Mouse (Mus musculus) embryonic facial prominence, embryonic 12.5 days (tissue): ENCODE measurements around the gene Hcn3. TPM values are rescaled to one million over a fixed set of nuclear protein-coding genes. Genes with fewer than 3 reads are reported as not detected.

ENCODE experiments used
- ATAC-seq: fragments of 200-750 bp; cut with Nextera tagmentation; 2 replicates; pipeline ENCODE4 v1.8.0; 2017; ENCODE audit not compliant: insufficient number of reproducible peaks, insufficient read depth, low FRiP score, low TSS enrichment
- H3K27ac ChIP-seq: fragments of 300-500 bp; sonication (generic); 2 replicates; pipeline ENCODE4 v1.5.1; 2016; ENCODE audit warnings: mild to moderate bottlenecking
- H3K27me3 ChIP-seq: fragments of 300-500 bp; sonication (generic); 2 replicates; pipeline ENCODE4 v1.6.1; 2016; ENCODE audit warnings: mild to moderate bottlenecking, moderate library complexity
- H3K36me3 ChIP-seq: fragments of 300-500 bp; sonication (generic); 2 replicates; pipeline ENCODE4 v1.6.1; 2016; ENCODE audit warnings: mild to moderate bottlenecking
- H3K4me1 ChIP-seq: fragments of 300-500 bp; sonication (generic); 2 replicates; pipeline ENCODE4 v1.6.1; 2016
- H3K4me2 ChIP-seq: fragments of 300-500 bp; sonication (generic); replicated peaks from 2 replicates; pipeline ENCODE4 v1.6.1; 2016; ENCODE audit warnings: mild to moderate bottlenecking, moderate library complexity
- H3K4me3 ChIP-seq: fragments of 300-500 bp; sonication (generic); 2 replicates; pipeline ENCODE4 v1.5.1; 2016; ENCODE audit warnings: mild to moderate bottlenecking
- H3K9ac ChIP-seq: fragments of 300-500 bp; sonication (generic); 2 replicates; pipeline ENCODE4 v1.6.1; 2016; ENCODE audit warnings: mild to moderate bottlenecking, moderate library complexity
- H3K9me3 ChIP-seq: fragments of 300-500 bp; sonication (generic); 2 replicates; pipeline ENCODE4 v1.6.1; 2016; ENCODE audit warnings: mild to moderate bottlenecking, moderate library complexity
- WGBS: fragments of 180-500 bp; shearing (Covaris S2); methylation state at CpG from one replicate; pipeline ENCODE4 v1.1.7; 2016; 5-methylcytosine and 5-hydroxymethylcytosine counted together
- polyA plus RNA-seq: library from polyadenylated mRNA; unstranded; fragments of >200 nt; fragmentation: Nextera tagmentation; extraction: Ambion mirVana; gene quantifications from 2 replicates; pipeline ENCODE4 v1.2.1, GENCODE M21; 2016

Gene Hcn3
- polyA plus RNA-seq, 1 experiment from 2014 or later, result 3.9 TPM

DNA sequence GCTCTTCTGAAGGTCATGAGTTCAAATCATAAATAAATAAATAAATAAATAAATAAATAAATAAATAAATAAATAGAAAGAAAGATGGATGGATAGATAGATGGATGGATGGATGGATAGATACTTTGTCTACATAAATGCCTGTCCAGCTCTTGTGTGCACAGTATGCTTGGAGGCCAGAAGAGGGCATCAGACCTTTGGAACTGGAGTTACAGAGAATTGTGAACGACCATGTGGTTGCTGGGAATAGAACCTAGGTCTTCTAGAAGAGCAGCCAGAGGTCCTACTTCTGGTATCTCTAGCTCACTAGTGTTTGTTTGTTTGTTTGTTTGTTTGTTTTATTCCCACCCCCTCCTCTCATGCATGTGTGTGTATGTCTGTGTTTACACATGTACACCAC lies 33.4 kb upstream of the Hcn3 start:
- no peak for ATAC-seq
- no peaks in the 10 kb centered on the region for H3K9me3 ChIP-seq
- H3K27ac ChIP-seq, result no peak overlapping the region

DNA sequence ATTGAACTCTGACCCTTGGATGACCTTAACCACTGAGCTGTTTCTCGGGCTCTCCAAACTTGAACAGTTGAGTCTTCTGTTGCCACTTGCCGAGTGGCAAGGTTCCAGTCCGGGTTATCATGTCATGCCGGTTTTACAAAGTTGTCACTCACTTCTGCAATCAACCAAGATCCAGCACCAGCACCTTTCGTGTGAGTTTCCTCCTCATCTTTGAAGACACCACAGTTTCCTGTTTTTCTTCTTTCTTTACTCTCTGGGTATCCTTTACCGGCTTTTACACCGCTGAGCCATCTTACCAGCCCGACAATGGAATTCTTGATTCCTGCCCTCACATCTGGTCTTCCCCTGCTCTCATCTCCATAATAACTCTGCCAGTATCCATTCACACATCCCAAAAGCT lies 30.4 kb upstream of the Hcn3 start:
- Histone ChIP-seq H3K4me3 (no peak overlapping the region), H3K36me3 (peaks cover 21% of the 10 kb centered on the region), H3K9me3 (no peaks in the 10 kb centered on the region), H3K9ac (no peak overlapping the region), H3K27ac (no peak overlapping the region), H3K4me2 (no peak overlapping the region), H3K4me1 (peaks cover 6% of the 10 kb centered on the region), H3K27me3 (peaks cover 4% of the 10 kb centered on the region; the same call in 1 of the 2 replicates)
- no peak for ATAC-seq
- WGBS, result 83% methylated on average over 8 of the region's 8 CpGs

More for the DNA sequence above, 33.4 kb upstream of the Hcn3 start:
- Histone ChIP-seq H3K27me3 (no peaks in the 10 kb centered on the region), H3K4me3 (no peak overlapping the region), H3K4me1 (peaks cover 9% of the 10 kb centered on the region), H3K36me3 (peaks cover 8% of the 10 kb centered on the region), H3K4me2 (no peak overlapping the region), H3K9ac (no peak overlapping the region)
- WGBS, result 81% methylated on average over 1 of the region's 1 CpGs

DNA sequence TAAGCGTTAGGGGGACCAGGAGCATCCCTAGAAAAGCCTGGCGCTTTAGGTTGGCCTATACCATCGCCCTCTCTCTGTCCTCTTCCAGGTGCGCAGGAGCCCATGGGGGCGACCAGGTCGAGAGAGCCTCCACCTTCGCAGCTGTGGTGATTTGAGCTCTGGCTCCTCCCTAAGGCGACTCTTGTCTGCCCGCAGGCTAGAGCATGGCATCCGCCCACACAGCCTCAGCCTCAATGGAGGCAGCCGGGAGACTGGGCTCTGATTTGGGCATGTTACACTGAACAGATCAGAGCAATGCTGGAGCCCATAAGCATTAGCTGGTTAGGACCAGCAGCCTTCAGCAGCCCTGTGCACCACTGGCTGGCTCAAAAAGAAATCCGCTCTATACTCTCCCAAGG lies 28.5 kb upstream of the Hcn3 start:
- H3K4me3 ChIP-seq, result no peak overlapping the region
- H3K27me3 ChIP-seq, result peaks cover 4% of the 10 kb centered on the region; the same call in 1 of the 2 replicates
- H3K4me1 ChIP-seq, result peaks cover 24% of the 10 kb centered on the region
- no peaks in the 10 kb centered on the region for H3K9me3 ChIP-seq
- no peak overlapping the region for H3K9ac ChIP-seq
- H3K27ac ChIP-seq, result no peak overlapping the region
- WGBS, result 51% methylated on average over 12 of the region's 12 CpGs
- H3K36me3 ChIP-seq, result peaks cover 21% of the 10 kb centered on the region
- no peak for ATAC-seq
- H3K4me2 ChIP-seq, result no peak overlapping the region

DNA sequence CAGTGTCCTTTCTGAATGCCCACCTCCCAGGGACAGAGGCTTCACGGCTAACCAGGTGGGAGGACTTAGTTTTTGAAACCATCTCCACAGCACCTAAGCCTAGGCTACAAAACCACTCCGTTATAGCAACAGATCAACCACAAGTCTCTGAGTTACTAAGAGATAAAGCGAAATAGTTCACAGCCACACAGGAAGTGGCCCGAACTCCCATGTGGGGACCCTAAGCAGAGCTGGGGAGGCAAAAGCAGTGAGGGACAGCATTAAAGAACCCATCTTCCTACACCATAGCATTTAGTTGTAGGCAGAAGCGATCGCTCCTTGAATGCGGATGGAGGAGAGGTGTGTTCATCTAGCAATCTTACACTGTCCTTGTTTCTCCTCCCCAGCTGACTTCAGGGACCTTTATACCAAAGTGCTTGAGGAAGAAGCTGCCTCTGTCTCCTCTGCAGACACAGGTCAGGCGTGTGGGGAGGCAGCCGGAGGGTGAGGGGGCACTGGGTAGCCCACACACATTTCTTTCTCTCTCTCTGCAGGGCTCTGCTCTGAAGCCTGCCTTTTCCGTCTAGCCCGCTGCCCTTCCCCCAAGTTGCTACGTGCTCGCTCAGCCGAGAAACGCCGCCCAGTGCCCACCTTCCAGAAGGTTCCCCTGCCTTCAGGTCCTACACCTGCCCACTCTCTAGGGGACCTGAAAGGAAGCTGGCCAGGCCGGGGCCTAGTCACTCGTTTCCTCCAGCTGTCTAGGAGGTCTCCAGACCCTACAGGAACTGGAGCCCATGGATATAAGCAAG lies 27.9 kb upstream of the Hcn3 start:
- H3K27me3 ChIP-seq, result peaks cover 4% of the 10 kb centered on the region; the same call in 1 of the 2 replicates
- H3K9ac ChIP-seq, result no peak overlapping the region
- peaks cover 25% of the 10 kb centered on the region for H3K4me1 ChIP-seq
- 71% methylated on average over 18 of the region's 18 CpGs for WGBS
- no peaks in the 10 kb centered on the region for H3K9me3 ChIP-seq
- no peak overlapping the region for H3K27ac ChIP-seq
- no peak overlapping the region for H3K4me3 ChIP-seq
- no peak overlapping the region for H3K4me2 ChIP-seq
- peaks cover 21% of the 10 kb centered on the region for H3K36me3 ChIP-seq
- no peak for ATAC-seq

DNA sequence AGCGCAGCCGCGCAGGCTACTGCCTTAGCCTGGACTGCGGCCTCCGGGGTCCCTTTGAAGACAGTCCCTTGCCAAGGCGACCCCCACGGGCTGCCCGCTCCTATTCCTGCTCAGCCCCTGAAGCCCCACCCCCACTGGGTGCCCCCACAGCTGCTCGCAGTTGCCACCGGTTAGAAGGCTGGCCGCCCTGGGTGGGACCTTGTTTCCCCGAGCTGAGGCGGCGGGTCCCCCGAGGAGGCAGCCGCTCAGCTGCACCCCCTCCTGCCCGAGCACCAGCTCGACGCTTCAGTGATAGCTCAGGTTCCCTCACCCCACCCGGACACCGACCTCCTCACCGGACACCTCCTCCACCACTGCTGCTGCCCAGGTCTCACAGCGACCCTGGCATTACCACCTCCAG lies 27.2 kb upstream of the Hcn3 start:
- peaks cover 22% of the 10 kb centered on the region for H3K36me3 ChIP-seq
- H3K27ac ChIP-seq, result no peak overlapping the region
- whole genome bisulfite sequencing, result 35% methylated on average over 23 of the region's 23 CpGs
- H3K9me3 ChIP-seq, result no peaks in the 10 kb centered on the region
- no peak overlapping the region for H3K4me3 ChIP-seq
- no peak for ATAC-seq
- H3K27me3 ChIP-seq, result peaks cover 4% of the 10 kb centered on the region; the same call in 1 of the 2 replicates
- peaks cover 25% of the 10 kb centered on the region for H3K4me1 ChIP-seq
- H3K9ac ChIP-seq, result 0 out of 2 replicates have a peak overlapping the region, but pooled peaks have one; percentile 12
- H3K4me2 ChIP-seq, result no peak overlapping the region

DNA sequence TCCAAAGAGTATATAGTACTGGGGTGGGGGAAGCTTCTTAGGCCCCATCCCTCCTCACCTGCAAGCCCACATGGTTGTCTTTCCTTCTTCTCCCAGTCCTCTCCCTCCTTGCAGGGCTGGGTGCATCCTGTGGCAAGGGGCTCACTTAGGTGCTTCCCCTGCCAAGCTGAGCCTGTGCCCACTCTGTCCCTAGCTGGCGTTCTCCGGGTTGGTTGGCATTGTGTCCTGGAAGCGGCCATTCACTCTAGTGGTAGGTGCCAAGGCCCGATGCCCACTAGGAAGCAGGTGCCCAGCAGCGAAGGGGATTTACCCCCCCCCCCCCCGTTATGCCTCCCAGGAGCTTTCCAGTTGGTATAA lies 23.9 kb upstream of the Hcn3 start:
- H3K4me3 ChIP-seq, result peak overlapping the region; percentile 63
- H3K4me1 ChIP-seq, result peaks cover 26% of the 10 kb centered on the region
- peaks cover 52% of the 10 kb centered on the region for H3K36me3 ChIP-seq
- no peak for ATAC-seq
- H3K27me3 ChIP-seq, result peaks cover 4% of the 10 kb centered on the region; the same call in 1 of the 2 replicates
- peak overlapping the region; percentile 86 for H3K9ac ChIP-seq
- H3K4me2 ChIP-seq, result peak overlapping the region; percentile 94
- 85% methylated on average over 6 of the region's 6 CpGs for WGBS
- peak overlapping the region; percentile 83 for H3K27ac ChIP-seq
- H3K9me3 ChIP-seq, result no peaks in the 10 kb centered on the region

DNA sequence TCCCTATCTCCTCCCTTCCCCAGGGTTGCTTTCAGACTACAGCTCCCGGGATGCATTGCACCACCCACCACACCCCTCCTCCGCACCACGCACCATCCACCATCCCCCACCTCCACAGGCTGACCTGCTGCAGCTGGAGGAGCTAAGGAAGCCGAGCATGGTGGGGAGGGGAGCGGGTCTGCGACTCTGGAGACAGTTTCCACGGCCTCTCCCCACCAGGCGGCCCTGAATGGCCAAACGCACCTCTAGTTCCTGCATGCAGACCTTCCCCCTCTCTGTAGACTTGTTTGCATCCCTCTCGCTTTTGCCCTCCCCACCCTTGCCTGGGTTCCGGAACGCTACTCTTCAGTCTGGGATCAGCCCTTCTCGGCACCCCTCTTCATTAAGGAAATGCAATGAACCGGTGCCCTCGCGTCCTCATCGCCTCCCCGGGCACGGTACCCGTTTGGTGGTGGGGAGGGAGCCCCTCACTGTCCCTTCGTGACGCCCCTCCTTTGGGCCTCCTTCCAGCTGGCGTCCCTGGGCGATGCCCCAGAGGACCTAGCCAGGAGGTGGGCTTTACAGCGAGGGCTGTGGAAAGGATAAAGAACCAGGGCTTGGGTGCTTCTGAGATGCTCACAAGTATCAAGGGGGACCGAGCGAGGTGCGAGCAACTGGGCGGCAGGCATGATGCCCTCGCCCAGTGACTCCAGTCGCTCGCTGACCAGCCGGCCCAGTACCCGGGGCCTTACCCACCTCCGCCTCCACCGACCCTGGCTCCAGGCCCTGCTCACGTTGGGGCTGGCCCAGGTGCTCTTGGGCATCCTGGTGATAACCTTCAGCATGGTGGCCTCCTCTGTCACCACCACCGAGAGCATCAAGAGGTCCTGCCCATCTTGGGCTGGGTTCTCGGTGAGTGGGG lies 23.3 kb upstream of the Hcn3 start, which contains the start of gene Fam189b:
Gene Fam189b (plus strand): TSS at position 86 of the 901 bp plus-strand sequence.
- WGBS, result 5% methylated on average over 39 of the region's 39 CpGs
- H3K4me3 ChIP-seq, result peak within 1 kb of the TSS; percentile 63
- peak within 1 kb of the TSS; percentile 83 for H3K27ac ChIP-seq
- no peaks in the 10 kb centered on the region for H3K9me3 ChIP-seq
- peaks cover 46% of the 10 kb centered on the region for H3K36me3 ChIP-seq
- peaks cover 33% of the 10 kb centered on the region for H3K4me1 ChIP-seq
- peak; percentile 87 for ATAC-seq
- H3K4me2 ChIP-seq, result peak within 1 kb of the TSS; percentile 94
- H3K9ac ChIP-seq, result peak within 1 kb of the TSS; percentile 86
- H3K27me3 ChIP-seq, result peaks cover 4% of the 10 kb centered on the region; the same call in 1 of the 2 replicates

DNA sequence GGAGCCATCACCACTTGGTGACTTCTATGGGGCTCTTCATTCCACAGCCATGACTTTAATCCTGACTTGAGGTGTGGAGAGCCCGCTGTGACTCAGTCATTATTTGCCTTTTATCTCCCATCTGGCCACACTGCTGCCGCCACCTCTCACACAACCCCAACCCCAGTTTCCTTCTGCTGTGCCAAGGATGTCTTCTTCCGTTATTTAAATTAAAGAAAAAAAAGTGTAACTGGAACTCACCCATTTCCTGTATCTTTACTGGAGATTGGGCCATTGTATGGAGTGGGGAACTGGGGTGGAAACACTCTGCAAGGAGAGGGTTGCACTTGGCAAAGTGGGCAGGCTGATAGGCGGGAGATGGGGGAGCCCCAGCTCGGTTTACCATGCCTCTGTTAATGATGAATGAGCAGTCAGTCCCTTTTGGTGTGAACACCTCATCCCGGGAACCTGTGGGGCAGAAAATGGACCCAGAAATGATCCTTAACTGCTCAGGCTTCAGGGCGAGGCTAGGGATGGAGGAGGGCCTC lies 22.6 kb upstream of the Hcn3 start:
- H3K9ac ChIP-seq, result no peak overlapping the region
- H3K4me2 ChIP-seq, result peak overlapping the region; percentile 94; the same call in 1 of the 2 replicates

DNA sequence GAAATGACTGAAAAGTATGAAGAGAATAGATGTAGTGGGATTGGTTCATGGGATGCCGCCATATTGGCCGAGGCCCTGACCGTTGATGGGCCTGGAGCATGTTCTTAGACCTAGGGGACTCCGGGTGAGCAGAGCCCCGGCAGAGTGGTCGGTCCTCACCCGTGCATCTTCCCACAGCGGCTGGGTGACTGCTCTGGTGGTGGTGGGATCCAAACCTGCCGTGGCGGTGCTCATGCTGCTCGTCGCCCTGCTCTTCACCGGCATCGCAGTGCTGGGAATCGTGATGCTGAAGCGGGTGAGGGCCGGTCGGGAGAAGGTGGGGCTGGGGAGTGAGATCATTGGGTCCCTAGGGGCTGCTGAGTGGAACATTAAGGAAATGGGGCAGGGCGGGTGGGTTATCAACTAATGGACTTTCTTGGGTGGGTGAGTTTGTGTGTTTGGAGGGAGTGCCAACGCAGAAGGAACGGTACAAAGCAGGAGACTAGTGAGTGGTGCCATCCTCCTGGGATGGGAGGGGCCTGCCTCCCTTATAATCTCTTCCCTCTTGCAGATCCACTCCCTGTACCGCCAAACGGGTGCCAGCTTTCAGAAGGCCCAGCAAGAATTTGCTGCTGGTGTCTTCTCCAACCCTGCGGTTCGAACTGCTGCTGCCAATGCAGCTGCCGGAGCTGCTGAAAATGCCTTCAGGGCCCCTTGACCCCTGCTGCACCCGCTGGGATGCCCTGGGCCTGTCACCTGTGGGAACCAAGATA lies 21.9 kb upstream of the Hcn3 start:
- ATAC-seq, result no peak
- Histone ChIP-seq H3K4me1 (peaks cover 33% of the 10 kb centered on the region), H3K4me2 (no peak overlapping the region), H3K27me3 (peaks cover 4% of the 10 kb centered on the region; the same call in 1 of the 2 replicates), H3K27ac (no peak overlapping the region), H3K9ac (no peak overlapping the region), H3K36me3 (peaks cover 38% of the 10 kb centered on the region), H3K9me3 (no peaks in the 10 kb centered on the region), H3K4me3 (no peak overlapping the region)
- 94% methylated on average over 27 of the region's 27 CpGs for WGBS

More for the DNA sequence above, 22.6 kb upstream of the Hcn3 start:
- H3K27ac ChIP-seq, result no peak overlapping the region
- H3K27me3 ChIP-seq, result peaks cover 4% of the 10 kb centered on the region; the same call in 1 of the 2 replicates
- peaks cover 43% of the 10 kb centered on the region for H3K36me3 ChIP-seq
- H3K4me1 ChIP-seq, result peaks cover 35% of the 10 kb centered on the region
- no peaks in the 10 kb centered on the region for H3K9me3 ChIP-seq
- peak overlapping the region; percentile 63; the same call in 1 of the 2 replicates for H3K4me3 ChIP-seq
- peak; percentile 8; the same call in 1 of the 2 replicates for ATAC-seq
- WGBS, result 52% methylated on average over 7 of the region's 7 CpGs

DNA sequence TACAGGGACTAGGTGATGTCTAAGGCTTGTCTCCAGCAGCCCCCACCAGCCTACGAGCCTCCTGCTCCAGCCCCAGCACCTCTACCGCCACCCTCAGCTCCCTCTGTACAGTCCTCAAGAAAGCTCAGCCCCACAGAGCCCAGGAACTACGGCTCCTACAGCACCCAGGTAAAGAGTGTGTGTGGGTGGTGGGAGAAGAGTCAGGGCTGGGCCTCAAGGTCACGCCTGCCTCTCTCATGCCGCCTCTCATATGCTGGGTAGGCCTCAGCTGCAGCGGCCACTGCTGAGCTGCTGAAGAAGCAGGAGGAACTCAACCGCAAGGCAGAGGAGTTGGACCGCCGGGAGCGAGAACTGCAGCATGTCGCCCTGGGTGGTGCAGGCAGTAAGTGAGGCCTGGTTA lies 19.1 kb upstream of the Hcn3 start:
- peaks cover 59% of the 10 kb centered on the region for H3K36me3 ChIP-seq

DNA sequence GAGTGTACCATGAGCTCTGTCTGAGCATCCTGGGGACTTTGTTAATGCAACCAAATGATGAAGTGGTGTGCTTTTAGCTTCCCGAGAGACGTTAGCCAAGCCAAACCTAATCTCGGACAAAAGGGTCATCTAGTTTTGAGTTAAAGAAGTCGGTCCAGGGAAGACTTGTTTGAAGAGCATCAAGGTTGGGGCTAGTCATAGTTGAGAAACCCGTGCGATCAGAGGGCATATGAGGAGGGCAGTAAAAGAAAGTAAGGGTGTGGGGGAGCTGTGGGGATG lies 18.1 kb upstream of the Hcn3 start:
- H3K27ac ChIP-seq, result peak overlapping the region; percentile 84
- peak overlapping the region; percentile 75 for H3K4me3 ChIP-seq
- peaks cover 69% of the 10 kb centered on the region for H3K36me3 ChIP-seq
- no peaks in the 10 kb centered on the region for H3K27me3 ChIP-seq
- peaks cover 10% of the 10 kb centered on the region for H3K4me1 ChIP-seq
- H3K9me3 ChIP-seq, result no peaks in the 10 kb centered on the region
- WGBS, result 8% methylated on average over 6 of the region's 6 CpGs
- ATAC-seq, result no peak
- peak overlapping the region; percentile 83 for H3K9ac ChIP-seq
- H3K4me2 ChIP-seq, result peak overlapping the region; percentile 87

More for the DNA sequence above, 19.1 kb upstream of the Hcn3 start:
- no peak for ATAC-seq
- Histone ChIP-seq H3K4me1 (peaks cover 17% of the 10 kb centered on the region), H3K4me3 (no peak overlapping the region), H3K9me3 (no peaks in the 10 kb centered on the region), H3K4me2 (no peak overlapping the region; the same call in 1 of the 2 replicates), H3K9ac (no peak overlapping the region), H3K27me3 (no peaks in the 10 kb centered on the region), H3K27ac (no peak overlapping the region)
- WGBS, result 91% methylated on average over 11 of the region's 11 CpGs
